Mouse (Mus musculus): ENCODE results near the gene Tanc1.

Tanc1 gene

GRCm38 (mm10) chr2:59612733-59613473 lies 1.1 kb downstream of the Tanc1 start:
- DNase-seq (ENCODE audit: low spot score): no peak

GRCm38 (mm10) chr2:59613474-59614019 lies 1.7 kb downstream of the Tanc1 start:
- DNase-seq (ENCODE audit: low spot score): no peak

GRCm38 (mm10) chr2:59616890-59617289 lies 5.0 kb downstream of the Tanc1 start:
- DNase-seq (ENCODE audit: low spot score): no peak

GRCm38 (mm10) chr2:59618996-59619395 lies 7.2 kb downstream of the Tanc1 start:
- DNase-seq (ENCODE audit: low spot score): no peak

- no peak for DNase-seq (ENCODE audit: low spot score)
Observed at GRCm38 (mm10) chr2:59620601-59621000, 8.8 kb downstream of the Tanc1 start.

GRCm38 (mm10) chr2:59622514-59623139 lies 10.8 kb downstream of the Tanc1 start:
- DNase-seq (ENCODE audit: low spot score): no peak

GRCm38 (mm10) chr2:59623858-59624257 lies 12.0 kb downstream of the Tanc1 start:
- DNase-seq (ENCODE audit: low spot score): no peak

- DNase-seq (ENCODE audit: low spot score): no peak
Observed at GRCm38 (mm10) chr2:59625416-59625815, 13.6 kb downstream of the Tanc1 start.

- DNase-seq (ENCODE audit: low spot score): no peak
Observed at GRCm38 (mm10) chr2:59625927-59626326, 14.1 kb downstream of the Tanc1 start.

GRCm38 (mm10) chr2:59626422-59626821 lies 14.6 kb downstream of the Tanc1 start:
- no peak for DNase-seq (ENCODE audit: low spot score)

GRCm38 (mm10) chr2:59627502-59627901 lies 15.7 kb downstream of the Tanc1 start:
- DNase-seq (ENCODE audit: low spot score): no peak

- no peak for DNase-seq (ENCODE audit: low spot score)
Observed at GRCm38 (mm10) chr2:59628057-59628901, 16.4 kb downstream of the Tanc1 start.

GRCm38 (mm10) chr2:59629829-59630228 lies 18.0 kb downstream of the Tanc1 start:
- no peak for DNase-seq (ENCODE audit: low spot score)

- DNase-seq (ENCODE audit: low spot score): no peak
Observed at GRCm38 (mm10) chr2:59631406-59631805, 19.6 kb downstream of the Tanc1 start.

GRCm38 (mm10) chr2:59633761-59634430 lies 22.1 kb downstream of the Tanc1 start:
- no peak for DNase-seq (ENCODE audit: low spot score)

GRCm38 (mm10) chr2:59637040-59637785 lies 25.4 kb downstream of the Tanc1 start:
- no peak for DNase-seq (ENCODE audit: low spot score)

- DNase-seq (ENCODE audit: low spot score): no peak
Observed at GRCm38 (mm10) chr2:59642722-59643121, 30.9 kb downstream of the Tanc1 start.

- no peak for DNase-seq (ENCODE audit: low spot score)
Observed at GRCm38 (mm10) chr2:59644816-59645215, 33.0 kb downstream of the Tanc1 start.

- DNase-seq (ENCODE audit: low spot score): no peak
Observed at GRCm38 (mm10) chr2:59645515-59645914, 33.7 kb downstream of the Tanc1 start.

GRCm38 (mm10) chr2:59646740-59647390 lies 35.0 kb downstream of the Tanc1 start:
- no peak for DNase-seq (ENCODE audit: low spot score)

- no peak for DNase-seq (ENCODE audit: low spot score)
Observed at GRCm38 (mm10) chr2:59648444-59648843, 36.6 kb downstream of the Tanc1 start.

Measured in left cerebral cortex, adult 11 months (tissue).